ENCODE assay signal across 12 mouse cellular contexts in the genomic region with DNA sequence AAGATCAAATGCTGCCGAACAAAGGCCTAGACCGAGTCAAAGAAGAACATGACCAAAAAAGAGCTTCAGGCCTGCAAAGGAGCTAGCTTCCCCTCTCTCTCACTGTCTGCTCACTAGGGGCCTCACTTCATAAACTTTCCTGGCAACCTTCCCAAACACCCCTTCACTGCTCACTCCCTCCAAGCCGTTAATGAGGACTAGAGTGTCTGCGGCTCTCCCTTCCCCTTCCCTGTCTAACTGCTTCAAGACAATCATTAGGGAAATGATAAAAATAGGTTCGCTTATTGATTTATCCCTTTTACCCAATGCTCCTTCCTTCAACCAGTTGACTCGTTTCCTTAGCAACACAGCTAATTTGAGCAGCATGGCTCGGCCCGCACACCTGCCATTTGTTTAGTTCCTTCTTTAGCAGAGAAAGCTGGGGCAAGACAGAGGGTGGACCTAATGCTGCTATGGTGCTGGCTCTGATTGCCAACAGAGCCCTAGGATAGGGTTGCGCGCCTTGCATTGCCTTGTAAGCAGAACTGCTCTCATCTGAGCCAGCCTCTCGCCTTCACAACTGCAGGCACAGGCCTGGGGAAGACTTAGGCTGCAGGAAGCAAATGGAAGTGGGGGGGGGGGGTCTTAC.
DNase-seq lines count a peak whose midpoint lies in the region; ATAC-seq and TF ChIP-seq lines count a peak whose summit lies in the region.
"Had no signal": no experiment of that assay in that cellular context is flagged by ENCODE, and none has a peak within 500 bp of the region (broad histone marks: within the 10 kb centered on the region; RNA-seq: fewer than 3 reads in every experiment).

No protein-coding gene starts in this region.

- no peak for DNase-seq in kidney, postnatal 4 days
- peak; percentile 88 for DNase-seq in brain, embryonic 14.5 days (ENCODE audit: low read depth)
- peak; percentile 50 for DNase-seq in forebrain, postnatal 0 days
- no peak for DNase-seq in adrenal gland, adult 2 months
- no peak for DNase-seq in thymus, postnatal 36 days
- DNase-seq in heart, postnatal 14 days: no peak
- DNase-seq: cerebellum, postnatal 14 days; heart, adult 2 months; kidney, adult 8-10 months had no signal

- 35% methylated on average over 11 of the region's 11 CpGs for WGBS in kidney, embryonic 14.5 days
- 29% methylated on average over 11 of the region's 11 CpGs for WGBS in forebrain, postnatal 0 days
- 21% methylated on average over 11 of the region's 11 CpGs for WGBS in limb, embryonic 15.5 days

- peak; percentile 57; the same call in 1 of the 2 replicates for ATAC-seq in kidney, embryonic 14.5 days (ENCODE audit: low FRiP score, low TSS enrichment)
- ATAC-seq in forebrain, postnatal 0 days: peak; percentile 65
- ATAC-seq in limb, embryonic 15.5 days (ENCODE audit: insufficient number of reproducible peaks, low FRiP score, low TSS enrichment, low read depth): peak; percentile 63; the same call in 1 of the 2 replicates

- no peaks in the 10 kb centered on the region for H3K36me3 ChIP-seq in kidney, embryonic 14.5 days (ENCODE audit: control insufficient read depth, insufficient read depth, low read length)
- peaks cover 7% of the 10 kb centered on the region for H3K36me3 ChIP-seq in forebrain, postnatal 0 days (ENCODE audit: insufficient read depth)
- no peaks in the 10 kb centered on the region for H3K36me3 ChIP-seq in limb, embryonic 15.5 days
- H3K36me3 ChIP-seq: liver, embryonic 15.5 days had no signal

- H3K27me3 ChIP-seq in kidney, embryonic 14.5 days (ENCODE audit: control insufficient read depth, insufficient read depth, low read length): no peaks in the 10 kb centered on the region
- no peaks in the 10 kb centered on the region for H3K27me3 ChIP-seq in forebrain, postnatal 0 days (ENCODE audit: insufficient read depth, low read length)
- no peaks in the 10 kb centered on the region for H3K27me3 ChIP-seq in limb, embryonic 15.5 days
- H3K27me3 ChIP-seq: liver, embryonic 15.5 days had no signal

- intact Hi-C loops in heart, postnatal 14 days (cut with DNase I): no loop called here

- no peak for TF ChIP-seq POLR2A in brain, embryonic 14.5 days (IDR thresholded peaks at IDR 0.05; ENCODE audit: borderline replicate concordance, extremely low read depth, insufficient read depth, insufficient read length, poor library complexity, severe bottlenecking)

- no peak for TF ChIP-seq CTCF in brain, embryonic 14.5 days (IDR thresholded peaks at IDR 0.05; ENCODE audit: borderline replicate concordance, extremely low read depth, insufficient read depth, insufficient read length)
- no peak for TF ChIP-seq CTCF in forebrain, postnatal 0 days (IDR thresholded peaks at IDR 0.05; ENCODE audit: low read depth)

- no peak overlapping the region for H3K9ac ChIP-seq in kidney, embryonic 14.5 days (ENCODE audit: low read depth, low read length)
- H3K9ac ChIP-seq in forebrain, postnatal 0 days: no peak overlapping the region
- no peak overlapping the region for H3K9ac ChIP-seq in limb, embryonic 15.5 days
- H3K9ac ChIP-seq: liver, embryonic 15.5 days had no signal

- H3K4me1 ChIP-seq in kidney, embryonic 14.5 days (ENCODE audit: control insufficient read depth, insufficient read depth, low read length): no peaks in the 10 kb centered on the region
- H3K4me1 ChIP-seq in forebrain, postnatal 0 days (ENCODE audit: insufficient read depth): no peaks in the 10 kb centered on the region
- H3K4me1 ChIP-seq in limb, embryonic 15.5 days: peaks cover 27% of the 10 kb centered on the region

- H3K4me3 ChIP-seq in kidney, embryonic 14.5 days (ENCODE audit: low read length): no peak overlapping the region
- no peak overlapping the region for H3K4me3 ChIP-seq in forebrain, postnatal 0 days (ENCODE audit: low read depth, low read length)
- H3K4me3 ChIP-seq in limb, embryonic 15.5 days: no peak overlapping the region
- H3K4me3 ChIP-seq: heart, adult 2 months; liver, embryonic 15.5 days had no signal

- H3K9me3 ChIP-seq in kidney, embryonic 14.5 days (ENCODE audit: control insufficient read depth, low read length): no peaks in the 10 kb centered on the region
- H3K9me3 ChIP-seq in forebrain, postnatal 0 days (ENCODE audit: low read length): no peaks in the 10 kb centered on the region
- no peaks in the 10 kb centered on the region for H3K9me3 ChIP-seq in limb, embryonic 15.5 days
- H3K9me3 ChIP-seq: liver, embryonic 15.5 days had no signal

- H3K4me2 ChIP-seq in kidney, embryonic 14.5 days (replicated peaks; ENCODE audit: low read depth, low read length): no peak overlapping the region
- no peak overlapping the region for H3K4me2 ChIP-seq in forebrain, postnatal 0 days (ENCODE audit: low read depth)
- H3K4me2 ChIP-seq in limb, embryonic 15.5 days: no peak overlapping the region
- H3K4me2 ChIP-seq: liver, embryonic 15.5 days had no signal

- no peak overlapping the region for H3K27ac ChIP-seq in kidney, embryonic 14.5 days (ENCODE audit: low read depth, low read length)
- peak overlapping the region; percentile 54; the same call in 1 of the 2 replicates for H3K27ac ChIP-seq in forebrain, postnatal 0 days (ENCODE audit: low read depth, low read length)
- peak overlapping the region; percentile 43; the same call in 1 of the 2 replicates for H3K27ac ChIP-seq in limb, embryonic 15.5 days
- H3K27ac ChIP-seq: heart, adult 2 months; liver, embryonic 15.5 days had no signal

Comparison
In these comparisons a context has a peak if more than half of its experiments do, and no peak if none do; other contexts are left out.
1. DNase-seq: peak in brain, embryonic 14.5 days (single experiment) and forebrain, postnatal 0 days (single experiment); none in kidney, postnatal 4 days (0 of 2), adrenal gland, adult 2 months (single experiment), thymus, postnatal 36 days (0 of 2) and heart, postnatal 14 days (0 of 2).
2. Peak in every context shown above with its lines, with median percentiles within 50 percentile points of each other: ATAC-seq.